Mouse (Mus musculus): ENCODE data around the gene Txndc11.
"Not testable (repeated sequence)": the region's sequence is repeated elsewhere in the genome, so short reads cannot be mapped to it uniquely, and the experiment has no call there.

Gene Txndc11

GRCm38 (mm10) chr16:11134348-11135344 is at the start of gene Txndc11:
Gene Txndc11, minus strand, starts transcription at chr16:11134650.
- DNase-seq (ENCODE audit: low read depth) = peak; percentile 97

GRCm38 (mm10) chr16:11177404-11177803 is 43.0 kb upstream of the Txndc11 start:
- no peak for DNase-seq (ENCODE audit: low read depth)

GRCm38 (mm10) chr16:11176884-11177244 is 42.4 kb upstream of the Txndc11 start:
- DNase-seq (ENCODE audit: low read depth) = no peak

GRCm38 (mm10) chr16:11176208-11176883 is 41.9 kb upstream of the Txndc11 start, which contains the start of gene Zc3h7a:
Gene Zc3h7a, minus strand, starts transcription at chr16:11176393.
- DNase-seq (ENCODE audit: low read depth) = peak; percentile 79

- DNase-seq (ENCODE audit: low read depth) = no peak
These were observed 41.2 kb upstream of the Txndc11 start for GRCm38 (mm10) chr16:11175489-11176207.

GRCm38 (mm10) chr16:11175100-11175488 is 40.6 kb upstream of the Txndc11 start:
- DNase-seq (ENCODE audit: low read depth) = no peak

- DNase-seq (ENCODE audit: low read depth) = peak; percentile 44
These were observed 40.2 kb upstream of the Txndc11 start for GRCm38 (mm10) chr16:11174671-11175081.

- DNase-seq (ENCODE audit: low read depth) = no peak
These were observed 37.2 kb upstream of the Txndc11 start for GRCm38 (mm10) chr16:11171679-11172078.

- DNase-seq (ENCODE audit: low read depth) = no peak
These were observed 32.0 kb upstream of the Txndc11 start for GRCm38 (mm10) chr16:11166431-11166830.

- no peak for DNase-seq (ENCODE audit: low read depth)
These were observed 30.3 kb upstream of the Txndc11 start for GRCm38 (mm10) chr16:11164695-11165255.

GRCm38 (mm10) chr16:11157721-11158120 is 23.3 kb upstream of the Txndc11 start:
- not testable (repeated sequence) for DNase-seq (ENCODE audit: low read depth)

GRCm38 (mm10) chr16:11154500-11154899 is 20.1 kb upstream of the Txndc11 start:
- DNase-seq (ENCODE audit: low read depth) = no peak

- not testable (repeated sequence) for DNase-seq (ENCODE audit: low read depth)
These were observed 9.4 kb upstream of the Txndc11 start for GRCm38 (mm10) chr16:11143706-11144483.

- DNase-seq (ENCODE audit: low read depth) = no peak
These were observed 738 bp downstream of the Txndc11 start for GRCm38 (mm10) chr16:11133476-11134347.

GRCm38 (mm10) chr16:11132839-11133238 is 1.6 kb downstream of the Txndc11 start:
- DNase-seq (ENCODE audit: low read depth) = no peak

- DNase-seq (ENCODE audit: low read depth) = no peak
These were observed 6.1 kb downstream of the Txndc11 start for GRCm38 (mm10) chr16:11128301-11128700.

GRCm38 (mm10) chr16:11125371-11125770 is 9.1 kb downstream of the Txndc11 start:
- no peak for DNase-seq (ENCODE audit: low read depth)

- no peak for DNase-seq (ENCODE audit: low read depth)
These were observed 10.3 kb downstream of the Txndc11 start for GRCm38 (mm10) chr16:11124110-11124509.

GRCm38 (mm10) chr16:11122625-11123024 is 11.8 kb downstream of the Txndc11 start:
- no peak for DNase-seq (ENCODE audit: low read depth)

- DNase-seq (ENCODE audit: low read depth) = no peak
These were observed 25.2 kb downstream of the Txndc11 start for GRCm38 (mm10) chr16:11109198-11109740.
